Mouse (Mus musculus): ENCODE measurements at regions not wholly inside any gene's neighbourhood (a gene's known extent, or its start where the extent isn't known, plus 50 kb on each side); places are given as distances from the start of the nearest gene placed in this dataset.
A peak's percentile ranks its signal among the peaks of the same experiment; 100 is the strongest.

DNA sequence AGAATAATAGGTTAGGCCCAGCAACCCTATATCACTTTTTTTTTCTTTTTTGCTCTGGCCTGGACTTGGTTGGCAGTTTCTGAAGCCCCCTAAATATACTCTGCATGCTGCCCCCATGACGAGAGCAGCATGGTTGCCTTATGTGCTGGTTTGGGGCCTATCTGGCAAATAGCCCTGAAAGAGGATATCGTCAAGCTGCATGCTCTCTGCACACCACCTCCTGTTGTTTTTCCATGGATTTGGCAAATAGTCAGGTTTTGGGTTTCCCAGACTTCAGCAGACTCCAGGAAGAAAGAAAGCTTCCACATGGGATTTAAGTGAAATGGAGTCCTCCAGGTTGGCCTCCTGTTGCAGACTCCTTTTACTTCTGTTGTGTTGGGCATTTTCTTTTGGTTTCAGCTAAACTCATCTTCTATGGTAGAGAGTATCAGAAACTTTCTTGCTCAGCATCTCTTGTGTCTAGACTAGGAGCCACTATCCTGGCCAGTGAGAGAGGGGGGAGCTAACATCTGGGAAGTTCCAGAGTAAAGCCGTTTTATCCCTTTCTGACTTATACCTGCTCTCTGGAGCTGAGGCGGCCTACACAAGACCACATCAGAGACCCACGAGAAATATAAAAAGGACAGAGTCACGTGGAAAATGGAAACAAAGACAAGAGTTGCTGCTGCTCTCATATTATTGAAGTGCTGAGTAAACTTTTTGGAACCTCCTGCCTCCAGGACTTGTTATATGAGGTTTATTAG is 140.4 kb upstream of the Egfl6 start:
- no peak for DNase-seq (ENCODE audit: low spot score)

GRCm38 (mm10) chrX:166718075-166718474 is 132.6 kb upstream of the Egfl6 start:
- DNase-seq (ENCODE audit: low spot score) = no peak

- DNase-seq (ENCODE audit: low spot score) = no peak
These were observed 123.8 kb upstream of the Egfl6 start for GRCm38 (mm10) chrX:166709306-166709705.

DNA sequence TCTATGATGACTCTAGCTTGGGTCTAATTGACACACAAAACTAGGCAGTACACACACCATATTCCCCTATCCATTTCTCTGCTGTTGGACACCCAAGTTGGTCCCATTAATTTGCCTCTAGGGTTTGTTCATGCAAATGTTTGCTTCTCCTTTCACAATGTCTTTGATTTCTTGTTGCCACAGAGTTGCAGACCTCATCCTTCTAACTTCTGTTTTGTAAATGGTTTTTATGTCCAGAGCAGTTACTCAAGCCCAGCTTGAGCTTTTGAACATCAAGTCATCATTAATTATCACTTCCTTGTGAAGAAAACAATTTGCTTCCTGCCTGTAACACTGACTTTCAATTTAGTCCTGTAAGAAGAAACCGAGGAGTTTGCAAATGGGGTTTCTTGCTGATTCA is 122.6 kb upstream of the Egfl6 start:
- no peak for DNase-seq (ENCODE audit: low spot score)

- DNase-seq (ENCODE audit: low spot score) = no peak
These were observed 121.5 kb upstream of the Egfl6 start for GRCm38 (mm10) chrX:166707029-166707428.

GRCm38 (mm10) chrX:166704311-166704710 is 118.8 kb upstream of the Egfl6 start:
- peak; percentile 23 for DNase-seq (ENCODE audit: low spot score)

DNA sequence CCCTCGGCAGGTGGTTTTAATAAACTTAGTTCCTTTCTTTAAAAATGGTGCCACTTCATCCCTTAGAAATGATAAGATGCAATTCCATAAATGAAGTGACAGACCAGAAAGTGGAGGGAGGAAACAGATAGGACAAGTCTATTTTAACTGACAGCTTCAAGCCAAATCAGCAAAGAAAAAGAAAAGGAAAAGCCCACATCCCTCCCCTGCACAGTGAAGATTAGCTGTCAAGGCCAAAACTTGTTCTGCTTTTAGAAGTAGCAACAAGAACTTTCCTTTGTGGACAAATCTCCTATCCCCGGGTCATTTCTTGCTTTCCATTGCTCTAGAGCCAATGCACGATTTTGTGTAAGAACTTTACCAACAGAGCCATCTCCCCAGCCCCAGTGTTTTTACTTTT is 108.7 kb upstream of the Egfl6 start:
- DNase-seq (ENCODE audit: low spot score) = no peak

DNA sequence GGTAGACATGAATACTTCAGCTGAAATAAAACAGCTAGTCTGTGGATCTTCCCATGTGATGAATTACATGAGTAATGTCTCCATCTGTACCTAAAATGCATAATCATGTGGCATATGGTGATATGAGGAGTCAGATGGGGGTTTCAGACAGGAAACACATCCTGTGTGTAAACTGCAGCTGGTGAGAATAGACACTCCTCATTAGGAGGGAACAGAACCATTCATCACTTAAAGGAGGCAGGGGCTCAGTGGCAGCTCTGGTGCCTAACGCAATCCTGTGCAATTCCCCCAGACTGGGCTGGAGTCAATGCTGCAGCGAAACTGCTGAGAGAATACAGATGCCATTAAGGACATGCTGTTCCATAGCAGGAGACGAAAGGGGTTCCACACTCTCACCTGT is 103.3 kb upstream of the Egfl6 start:
- DNase-seq (ENCODE audit: low spot score) = peak; percentile 16

GRCm38 (mm10) chrX:166673404-166673803 is 87.9 kb upstream of the Egfl6 start:
- DNase-seq (ENCODE audit: low spot score) = no peak

- DNase-seq (ENCODE audit: low spot score) = no peak
These were observed 87.1 kb upstream of the Egfl6 start for GRCm38 (mm10) chrX:166672617-166673016.

- DNase-seq (ENCODE audit: low spot score) = no peak
These were observed 86.3 kb upstream of the Egfl6 start for GRCm38 (mm10) chrX:166671853-166672252.

DNA sequence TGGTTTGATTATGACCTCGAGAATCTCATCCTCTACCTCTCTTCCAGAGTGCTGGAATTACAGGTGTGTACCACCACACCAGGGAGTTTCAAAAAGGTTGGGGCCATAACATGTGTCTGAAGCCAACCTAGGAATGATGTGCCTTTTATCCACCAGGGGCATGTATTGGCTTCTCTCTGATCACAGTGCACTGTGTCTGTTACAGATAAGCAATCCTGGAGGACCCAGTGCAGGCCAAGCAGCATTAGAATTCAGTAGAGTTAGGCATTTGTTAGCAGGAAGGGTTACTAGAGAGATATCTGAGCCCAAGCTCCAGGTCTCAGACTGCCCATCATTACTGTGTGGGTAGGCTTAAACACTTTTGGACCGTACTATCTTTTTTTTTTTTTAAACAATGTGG is 80.8 kb upstream of the Egfl6 start:
- no peak for DNase-seq (ENCODE audit: low spot score)

DNA sequence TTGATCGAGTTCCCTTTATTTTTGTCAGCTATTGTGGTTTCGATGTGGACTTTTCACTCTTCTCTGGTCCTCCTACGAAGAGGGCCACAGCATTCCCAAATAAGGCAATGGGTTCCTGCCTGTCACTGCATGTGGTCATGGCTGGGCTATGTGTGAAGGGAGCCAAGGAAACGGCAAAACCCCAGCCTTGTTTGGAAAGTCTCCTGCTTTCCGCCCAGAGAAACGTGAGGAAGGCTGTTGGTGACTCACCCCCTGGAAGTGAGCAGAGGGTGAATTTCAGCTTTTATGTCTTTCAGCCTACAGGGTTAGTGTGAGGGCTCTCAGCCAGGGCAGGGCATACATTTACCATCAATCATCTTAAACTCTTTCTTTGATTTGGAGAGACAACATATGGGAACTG is 76.3 kb upstream of the Egfl6 start:
- DNase-seq (ENCODE audit: low spot score) = peak; percentile 23

DNA sequence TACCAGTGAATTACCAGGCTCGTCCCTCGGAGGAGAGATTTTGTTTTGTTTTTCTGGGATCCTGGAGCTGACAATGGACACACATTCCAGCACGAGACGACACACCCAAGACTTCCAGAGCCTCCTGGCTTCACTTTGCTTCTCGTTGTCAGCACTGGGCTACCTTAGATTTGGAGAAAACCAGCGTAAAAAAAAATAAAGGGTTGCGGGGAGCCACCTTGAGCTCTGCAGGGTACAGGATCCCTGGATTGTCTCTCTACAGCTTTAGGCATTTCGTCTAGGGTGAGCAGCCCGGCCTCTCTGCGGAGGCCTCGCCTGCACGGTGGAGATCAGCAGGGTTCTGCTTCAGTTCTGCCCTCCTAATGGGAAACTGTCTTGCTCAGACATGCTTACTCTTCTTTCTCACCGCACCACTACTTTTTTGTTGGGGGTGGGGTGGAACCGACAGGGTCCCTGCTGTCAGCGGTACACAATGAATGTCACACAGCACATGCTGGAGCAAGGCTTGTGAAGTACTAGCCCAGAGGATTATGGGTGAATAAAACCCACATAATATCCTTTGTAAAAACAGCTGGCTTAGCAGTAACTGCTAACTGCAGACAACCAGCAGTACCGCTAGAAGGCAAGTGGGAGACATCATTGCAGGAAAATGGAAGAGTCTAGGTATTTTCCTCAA is 75.7 kb upstream of the Egfl6 start:
- DNase-seq (ENCODE audit: low spot score) = peak; percentile 19

- peak; percentile 78 for DNase-seq (ENCODE audit: low spot score)
These were observed 75.2 kb upstream of the Egfl6 start for GRCm38 (mm10) chrX:166660715-166661042.

GRCm38 (mm10) chrX:166652400-166652799 is 66.9 kb upstream of the Egfl6 start:
- peak; percentile 17 for DNase-seq (ENCODE audit: low spot score)

DNA sequence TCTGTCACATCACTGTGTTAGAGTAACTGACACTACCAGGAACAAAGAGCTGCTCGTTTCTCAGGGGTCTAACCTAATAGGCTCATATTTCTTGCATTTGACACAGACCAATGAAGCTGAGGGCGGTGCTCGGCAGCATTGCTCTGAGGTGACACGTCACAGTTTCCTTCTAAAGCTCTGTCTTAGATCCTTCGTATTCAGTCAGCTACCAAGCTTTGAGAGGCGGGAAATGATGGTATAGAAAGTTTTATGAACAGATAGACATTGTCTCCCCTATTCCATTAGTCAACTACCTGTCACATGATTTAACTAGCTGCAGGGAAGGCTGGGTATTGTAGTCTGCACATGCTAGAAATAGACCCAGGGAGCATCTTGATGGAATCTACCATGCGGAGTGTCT is 60.2 kb upstream of the Egfl6 start:
- DNase-seq (ENCODE audit: low spot score) = no peak

GRCm38 (mm10) chrX:166641256-166641655 is 55.7 kb upstream of the Egfl6 start:
- no peak for DNase-seq (ENCODE audit: low spot score)

GRCm38 (mm10) chrX:166640258-166640657 is 54.7 kb upstream of the Egfl6 start:
- no peak for DNase-seq (ENCODE audit: low spot score)
